In the genomic region with DNA sequence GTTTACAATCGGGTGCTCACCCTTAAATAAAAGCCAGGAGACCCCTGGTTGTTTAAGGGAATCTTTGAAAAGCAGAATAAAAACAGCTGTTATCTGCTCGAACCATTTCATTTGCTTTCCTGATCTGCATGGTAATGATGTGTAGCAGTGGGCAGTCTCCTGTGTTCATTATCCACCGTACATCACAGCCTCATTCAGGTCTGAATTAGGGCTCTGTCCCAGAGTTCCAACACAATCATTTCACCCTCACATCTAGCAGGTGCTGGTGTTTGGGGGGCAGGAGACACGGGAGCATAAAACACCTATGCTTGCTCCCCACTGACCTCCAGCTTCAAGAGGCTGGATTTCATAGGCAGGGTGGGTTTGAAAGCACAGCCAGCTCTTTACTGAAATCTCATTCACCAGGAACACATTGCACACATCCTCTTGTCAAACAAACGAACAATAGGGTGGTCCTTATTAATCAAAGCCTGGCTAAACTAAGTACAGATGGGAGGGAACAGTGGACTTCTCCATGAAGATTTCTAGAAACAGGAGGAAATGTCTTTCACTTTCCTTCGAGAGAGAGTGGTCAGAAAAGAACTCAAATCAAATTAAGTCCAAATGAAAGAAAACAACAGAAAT, we compare ENCODE assay signal across 12 mouse cellular contexts.
DNase-seq lines count a peak whose midpoint lies in the region; ATAC-seq and TF ChIP-seq lines count a peak whose summit lies in the region.
"Had no signal": no experiment of that assay in that cellular context is flagged by ENCODE, and none has a peak within 500 bp of the region (broad histone marks: within the 10 kb centered on the region; RNA-seq: fewer than 3 reads in every experiment).

No protein-coding gene starts in this region.

- peak overlapping the region; percentile 8; the same call in 1 of the 2 replicates for H3K4me2 ChIP-seq in heart, embryonic 13.5 days
- H3K4me2 ChIP-seq in forebrain, embryonic 11.5 days (ENCODE audit: low read depth, low read length, severe bottlenecking), result peak overlapping the region; percentile 18; the same call in 1 of the 2 replicates
- H3K4me2 ChIP-seq in limb, embryonic 15.5 days, result 0 out of 2 replicates have a peak overlapping the region, but pooled peaks have one; percentile 17
- H3K4me2 ChIP-seq in midbrain, postnatal 0 days (ENCODE audit: low read depth, low read length, poor library complexity, severe bottlenecking), result peak overlapping the region; percentile 23
- H3K4me2 ChIP-seq: liver, embryonic 11.5 days had no signal

- no peak overlapping the region for H3K4me3 ChIP-seq in heart, embryonic 13.5 days
- H3K4me3 ChIP-seq in heart, embryonic 10.5 days, result no peak overlapping the region
- no peak overlapping the region for H3K4me3 ChIP-seq in forebrain, embryonic 11.5 days (ENCODE audit: low read depth, low read length)
- no peak overlapping the region for H3K4me3 ChIP-seq in limb, embryonic 15.5 days
- no peak overlapping the region for H3K4me3 ChIP-seq in midbrain, postnatal 0 days (ENCODE audit: low read depth, low read length)

- H3K27me3 ChIP-seq in heart, embryonic 13.5 days (replicated peaks), result no peaks in the 10 kb centered on the region
- H3K27me3 ChIP-seq in heart, embryonic 10.5 days (ENCODE audit: insufficient read depth, poor library complexity, severe bottlenecking), result no peaks in the 10 kb centered on the region
- H3K27me3 ChIP-seq in forebrain, embryonic 11.5 days (ENCODE audit: control insufficient read depth, insufficient read depth, low read length), result no peaks in the 10 kb centered on the region
- no peaks in the 10 kb centered on the region for H3K27me3 ChIP-seq in limb, embryonic 15.5 days
- no peaks in the 10 kb centered on the region for H3K27me3 ChIP-seq in midbrain, postnatal 0 days (ENCODE audit: insufficient read depth, low read length)

- WGBS in heart, embryonic 13.5 days, result 46% methylated on average over 6 of the region's 6 CpGs
- 59% methylated on average over 6 of the region's 6 CpGs for WGBS in heart, embryonic 10.5 days
- 22% methylated on average over 6 of the region's 6 CpGs for WGBS in forebrain, embryonic 11.5 days
- 25% methylated on average over 6 of the region's 6 CpGs for WGBS in limb, embryonic 15.5 days
- WGBS in midbrain, postnatal 0 days, result 27% methylated on average over 6 of the region's 6 CpGs

- H3K4me1 ChIP-seq in heart, embryonic 13.5 days, result peaks cover 32% of the 10 kb centered on the region
- peaks cover 5% of the 10 kb centered on the region for H3K4me1 ChIP-seq in heart, embryonic 10.5 days
- peaks cover 14% of the 10 kb centered on the region for H3K4me1 ChIP-seq in forebrain, embryonic 11.5 days (replicated peaks; ENCODE audit: control insufficient read depth, insufficient read depth, low read length)
- peaks cover 16% of the 10 kb centered on the region for H3K4me1 ChIP-seq in limb, embryonic 15.5 days
- H3K4me1 ChIP-seq in midbrain, postnatal 0 days (ENCODE audit: insufficient read depth, low read length), result no peaks in the 10 kb centered on the region; the same call in 1 of the 2 replicates

- no peaks in the 10 kb centered on the region for H3K36me3 ChIP-seq in heart, embryonic 13.5 days
- H3K36me3 ChIP-seq in heart, embryonic 10.5 days, result no peaks in the 10 kb centered on the region
- no peaks in the 10 kb centered on the region for H3K36me3 ChIP-seq in forebrain, embryonic 11.5 days (ENCODE audit: control insufficient read depth, insufficient read depth, low read length)
- no peaks in the 10 kb centered on the region for H3K36me3 ChIP-seq in limb, embryonic 15.5 days
- no peaks in the 10 kb centered on the region for H3K36me3 ChIP-seq in midbrain, postnatal 0 days (ENCODE audit: insufficient read depth, low read length)

- no peaks in the 10 kb centered on the region for H3K9me3 ChIP-seq in heart, embryonic 13.5 days
- no peaks in the 10 kb centered on the region for H3K9me3 ChIP-seq in heart, embryonic 10.5 days
- no peaks in the 10 kb centered on the region for H3K9me3 ChIP-seq in forebrain, embryonic 11.5 days (ENCODE audit: control insufficient read depth, low read length)
- H3K9me3 ChIP-seq in limb, embryonic 15.5 days, result no peaks in the 10 kb centered on the region
- H3K9me3 ChIP-seq in midbrain, postnatal 0 days (ENCODE audit: low read length), result no peaks in the 10 kb centered on the region

- peak overlapping the region; percentile 42; the same call in 1 of the 2 replicates for H3K27ac ChIP-seq in heart, embryonic 13.5 days (replicated peaks)
- no peak overlapping the region for H3K27ac ChIP-seq in heart, embryonic 10.5 days
- no peak overlapping the region for H3K27ac ChIP-seq in forebrain, embryonic 11.5 days (ENCODE audit: low read depth, low read length)
- H3K27ac ChIP-seq in limb, embryonic 15.5 days, result peak overlapping the region; percentile 59
- H3K27ac ChIP-seq in midbrain, postnatal 0 days (ENCODE audit: low read depth, low read length), result no peak overlapping the region; the same call in 1 of the 2 replicates

- no peak overlapping the region for H3K9ac ChIP-seq in heart, embryonic 13.5 days
- H3K9ac ChIP-seq in forebrain, embryonic 11.5 days (ENCODE audit: low read length), result no peak overlapping the region; the same call in 1 of the 2 replicates
- no peak overlapping the region for H3K9ac ChIP-seq in limb, embryonic 15.5 days
- H3K9ac ChIP-seq in midbrain, postnatal 0 days (replicated peaks; ENCODE audit: low read length, poor library complexity, severe bottlenecking), result no peak overlapping the region

- no peak for TF ChIP-seq CTCF in midbrain, postnatal 0 days (IDR thresholded peaks at IDR 0.05)

- no peak for DNase-seq in heart, embryonic 10.5 days (ENCODE audit: low spot score)
- DNase-seq in forebrain, embryonic 11.5 days (ENCODE audit: low spot score), result no peak
- no peak for DNase-seq in midbrain, postnatal 0 days (ENCODE audit: low spot score)
- DNase-seq in thymus, postnatal 14 days, result no peak
- no peak for DNase-seq in layer of hippocampus, postnatal 36 days
- DNase-seq: embryo, embryonic 11 days; gastrocnemius, postnatal 25 days; kidney, adult 8-10 months had no signal

- ATAC-seq in heart, embryonic 13.5 days (ENCODE audit: extremely low read depth, insufficient number of reproducible peaks, low FRiP score, low TSS enrichment), result no peak
- ATAC-seq in forebrain, embryonic 11.5 days (replicated peaks; ENCODE audit: low FRiP score), result peak; percentile 64
- no peak; the same call in 1 of the 2 replicates for ATAC-seq in limb, embryonic 15.5 days (ENCODE audit: insufficient number of reproducible peaks, low FRiP score, low TSS enrichment, low read depth)
- ATAC-seq in midbrain, postnatal 0 days (ENCODE audit: low FRiP score), result 0 out of 2 replicates have a peak, but pooled peaks have one; percentile 41
- no peak for ATAC-seq in activated CD4-positive, CD25-positive, alpha-beta regulatory T cell, adult 4 months

Comparison
In these comparisons a context has a peak if more than half of its experiments do, and no peak if none do; other contexts are left out.
1. H3K27ac ChIP-seq: peak in heart, embryonic 13.5 days (single experiment) and limb, embryonic 15.5 days (single experiment); none in heart, embryonic 10.5 days (single experiment), forebrain, embryonic 11.5 days (single experiment) and midbrain, postnatal 0 days (single experiment).
2. ATAC-seq: peak in forebrain, embryonic 11.5 days (single experiment) and midbrain, postnatal 0 days (single experiment); none in heart, embryonic 13.5 days (single experiment), limb, embryonic 15.5 days (single experiment) and activated CD4-positive, CD25-positive, alpha-beta regulatory T cell, adult 4 months (single experiment).
3. Peak in every context shown above with its lines, with median percentiles within 50 percentile points of each other: H3K4me2 ChIP-seq.